Mouse (Mus musculus) urinary bladder, postnatal 0 days (tissue): ENCODE measurements around the gene Chd6. TPM values are rescaled to one million over a fixed set of nuclear protein-coding genes. Genes with fewer than 3 reads are reported as not detected.

ENCODE experiments used
- polyA plus RNA-seq: library from polyadenylated mRNA; unstranded; fragments of >200 nt; fragmentation: Nextera tagmentation; extraction: Ambion mirVana; gene quantifications from 2 replicates; pipeline ENCODE4 v1.2.1, GENCODE M21; 2015

The Chd6 gene
- 14.8 and 15.3 TPM in 2 replicates for polyA plus RNA-seq

DNA sequence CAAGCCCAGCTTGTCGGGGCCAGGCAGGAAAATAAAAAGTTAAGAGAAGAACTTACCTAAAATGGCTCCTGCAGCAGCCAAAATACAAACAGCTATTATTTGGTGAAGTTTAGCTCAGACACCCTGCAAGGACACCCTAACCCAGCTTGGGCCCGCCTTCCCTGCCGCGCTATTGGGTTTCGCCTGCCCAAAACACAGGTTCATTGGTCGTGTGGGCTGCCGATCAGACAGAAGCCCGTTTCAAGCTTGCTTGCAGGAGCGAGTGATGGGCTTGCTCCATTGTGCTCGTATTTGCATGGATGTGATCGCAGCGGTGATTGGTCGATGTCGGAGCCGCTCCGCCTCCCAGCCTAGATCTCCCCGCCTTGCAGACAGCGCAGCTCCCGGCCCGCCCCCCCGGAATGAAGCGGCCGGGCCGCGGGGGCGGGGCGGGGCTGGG, at the start of gene Chd6:
Chd6 (minus strand) TSS at position 143 of the 439 bp plus-strand sequence.

DNA sequence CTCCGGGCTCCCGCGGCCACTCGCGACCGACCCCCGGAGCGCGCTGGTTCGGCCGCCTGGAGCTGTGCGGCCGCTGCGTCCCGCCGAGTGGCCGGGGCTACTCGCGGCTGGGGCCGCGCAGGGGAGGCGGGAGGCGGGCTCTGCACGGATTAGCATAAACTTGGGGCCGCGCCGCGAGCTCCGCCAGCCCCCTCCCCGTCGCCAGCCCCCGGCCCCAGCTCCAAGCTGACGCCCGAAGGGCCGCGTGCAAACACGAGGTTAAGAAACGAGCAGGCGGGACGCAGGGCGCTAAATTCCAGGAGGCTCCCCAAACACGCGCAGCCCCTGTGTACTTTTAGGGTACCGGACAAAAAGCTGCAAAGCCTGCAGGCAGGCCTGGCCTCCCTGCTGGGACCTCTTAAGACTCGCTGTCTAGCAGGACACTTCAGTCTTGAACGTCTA, 196.6 kb downstream of the Chd6 start, which contains the start of gene Emilin3:
Emilin3 (minus strand) TSS at position 98 of the 441 bp plus-strand sequence.

Other genes with a start within 250 kb of the Chd6 start
- gene Zhx3, start 236.1 kb downstream of the Chd6 start, polyA plus RNA-seq, result 3.4 and 5.2 TPM in 2 replicates
- 13.0 and 13.8 TPM in 2 replicates for gene Lpin3, start 228.4 kb downstream of the Chd6 start, polyA plus RNA-seq
- gene Emilin3, start 196.7 kb downstream of the Chd6 start, polyA plus RNA-seq, result 2.0 and 3.4 TPM in 2 replicates